Mouse (Mus musculus) E14TG2a.4 (cell line): Measurements from ENCODE around the gene Gm13030.

Experiments used
- CTCF ChIP-seq: conservative IDR thresholded peaks from 2 replicates; pipeline ENCODE4 v1.5.1; 2014; ENCODE audit warnings: low read length
- NANOG ChIP-seq: IDR thresholded peaks from 2 replicates; pipeline ENCODE4 v1.6.1; 2014; ENCODE audit warnings: borderline replicate concordance, low read length, mixed read lengths

DNA sequence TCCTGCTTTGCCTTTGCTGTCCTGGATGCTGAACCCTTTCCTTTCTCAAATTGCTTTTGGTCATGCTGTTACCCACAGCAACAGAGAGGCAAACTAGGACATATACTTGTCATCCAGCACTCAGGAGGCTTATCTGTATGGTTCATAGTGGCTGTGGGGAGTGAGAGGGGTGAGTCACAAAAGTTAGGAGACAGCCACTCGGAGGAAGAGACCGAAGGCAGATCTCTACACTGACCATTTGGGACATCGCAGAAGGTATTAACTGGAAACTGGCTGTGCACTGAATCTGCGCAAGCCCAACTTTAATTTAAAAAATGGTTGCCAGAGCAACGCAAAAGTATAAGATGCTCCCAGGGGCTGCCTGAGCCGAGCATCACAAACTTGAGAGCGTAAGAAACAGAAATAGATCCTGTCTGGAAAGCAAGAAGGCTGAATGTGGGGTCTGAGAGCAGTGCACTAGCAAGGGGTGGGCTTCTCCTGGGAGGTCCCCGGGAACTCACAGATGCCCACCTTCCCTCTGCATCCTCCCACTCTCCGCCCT lies 18.6 kb downstream of the Gm13030 start:
- TF ChIP-seq NANOG (no peak), CTCF (no peak)
